Mouse (Mus musculus) layer of hippocampus, adult 18-20 months (tissue): ENCODE measurements around the gene Alpk3. TPM values are rescaled to one million over a fixed set of nuclear protein-coding genes. Genes with fewer than 3 reads are reported as not detected.

Experiments used
- DNase-seq, 2 experiments: peaks; one replicate each; pipeline ENCODE4 v3.0.0; 2022; ENCODE audit warnings: low spot score in 2 of 2
- total RNA-seq, 2 experiments: library from RNA; stranded (reverse); gene quantifications; 2 replicates each; pipeline ENCODE4 v1.2.3; 2021

Alpk3 gene
- total RNA-seq, 2 experiments from 2014 or later, result 0.79 to 0.82 TPM

DNA sequence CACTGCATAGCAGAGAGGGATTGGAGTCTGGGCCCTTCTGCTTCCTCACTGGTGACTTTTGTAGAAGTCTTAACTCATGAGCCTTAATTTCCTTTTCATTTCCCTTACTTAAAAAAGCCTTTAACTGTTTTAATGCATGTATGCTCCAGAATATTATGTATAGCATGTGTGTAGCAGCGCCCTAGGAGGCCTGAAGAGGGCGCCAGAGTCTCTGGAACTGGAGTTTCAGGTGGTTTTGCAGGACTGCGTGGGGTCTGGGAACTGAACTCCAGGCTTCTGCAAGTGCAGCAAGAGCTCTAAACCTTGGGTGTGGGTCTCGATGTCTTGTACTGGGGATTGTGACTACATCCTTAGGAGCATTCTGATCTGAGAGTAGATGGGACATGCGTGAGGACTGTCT, 15.9 kb downstream of the Alpk3 start:
- no peak for DNase-seq

DNA sequence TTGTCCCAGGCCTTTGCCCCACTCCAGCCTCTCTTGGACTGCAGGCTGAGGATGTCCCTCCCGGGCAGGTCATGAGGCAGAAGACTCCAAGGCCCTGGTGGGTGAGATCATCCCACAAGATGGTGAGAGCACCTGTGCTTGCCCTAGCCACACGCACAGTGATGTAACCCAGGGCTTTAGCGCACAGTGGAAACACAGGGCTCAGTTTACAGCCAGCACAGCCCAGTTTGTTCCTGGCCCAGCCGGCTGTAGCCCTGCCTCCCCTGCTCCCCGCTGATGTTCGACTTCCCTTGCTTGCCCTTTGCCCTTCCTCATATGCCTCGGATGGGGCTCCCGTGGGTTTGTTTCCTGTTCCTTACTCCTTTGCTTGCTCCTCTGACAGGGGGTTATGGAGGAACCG, 17.1 kb downstream of the Alpk3 start:
- no peak for DNase-seq

DNA sequence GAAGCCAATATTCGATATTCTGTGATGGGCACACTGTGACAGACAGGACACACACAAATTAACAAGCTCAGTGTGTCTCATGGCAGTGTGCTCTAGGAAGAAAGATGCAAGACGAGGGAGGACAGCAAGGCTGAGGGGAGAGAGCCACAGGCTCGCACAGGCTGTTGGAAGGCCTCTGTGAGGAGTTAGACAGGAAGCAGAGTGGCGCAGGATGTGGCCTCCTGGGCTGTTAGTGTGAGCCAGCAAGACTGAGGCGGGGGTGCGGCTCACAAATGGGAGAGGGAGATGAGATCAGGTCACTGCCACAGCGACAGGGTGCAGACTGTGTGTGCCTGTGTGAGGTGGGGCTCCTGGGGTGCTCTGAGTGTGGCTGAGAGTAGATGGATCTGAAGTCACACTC, 17.9 kb downstream of the Alpk3 start:
- no peak for DNase-seq

DNA sequence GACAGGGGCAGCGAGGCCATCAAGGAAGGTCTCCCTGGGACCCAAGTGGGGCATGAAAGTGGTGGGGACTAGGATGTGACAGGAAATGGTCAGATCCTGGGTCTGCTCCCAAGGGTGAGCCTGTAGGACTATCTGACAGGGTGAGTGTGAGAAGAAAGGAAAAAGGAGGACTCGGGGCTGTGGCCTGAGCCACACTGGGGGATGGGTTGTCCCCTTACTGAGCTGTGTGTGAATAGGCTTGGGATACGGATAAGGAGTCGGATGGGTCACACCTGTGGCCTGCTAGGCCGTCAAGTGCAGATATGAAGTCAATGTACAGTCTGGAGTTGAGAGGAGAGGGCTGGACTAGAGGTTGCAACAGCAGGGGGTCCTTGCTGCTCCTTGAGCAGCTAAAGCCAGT, 18.3 kb downstream of the Alpk3 start:
- no peak for DNase-seq

DNA sequence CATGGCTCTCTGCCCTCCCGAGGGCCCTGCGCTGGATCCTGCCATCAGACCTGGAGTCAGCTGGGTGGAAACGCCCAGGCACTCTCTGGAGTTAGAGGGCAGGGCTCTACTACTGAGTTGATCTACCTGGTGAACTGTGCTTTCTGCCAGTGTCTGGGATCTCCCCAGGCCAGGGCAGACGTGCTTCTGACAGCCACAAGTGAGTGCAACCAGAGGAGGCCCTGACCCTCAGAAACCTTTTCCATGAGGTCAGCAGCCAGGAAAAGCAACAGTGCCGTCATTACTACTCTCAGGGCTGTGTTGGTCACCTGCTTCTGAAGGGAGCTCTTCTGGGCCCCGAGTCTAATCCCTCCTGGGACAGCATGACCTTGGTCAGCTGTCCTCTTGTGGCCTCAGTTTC, 19.6 kb downstream of the Alpk3 start:
- no peak for DNase-seq

DNA sequence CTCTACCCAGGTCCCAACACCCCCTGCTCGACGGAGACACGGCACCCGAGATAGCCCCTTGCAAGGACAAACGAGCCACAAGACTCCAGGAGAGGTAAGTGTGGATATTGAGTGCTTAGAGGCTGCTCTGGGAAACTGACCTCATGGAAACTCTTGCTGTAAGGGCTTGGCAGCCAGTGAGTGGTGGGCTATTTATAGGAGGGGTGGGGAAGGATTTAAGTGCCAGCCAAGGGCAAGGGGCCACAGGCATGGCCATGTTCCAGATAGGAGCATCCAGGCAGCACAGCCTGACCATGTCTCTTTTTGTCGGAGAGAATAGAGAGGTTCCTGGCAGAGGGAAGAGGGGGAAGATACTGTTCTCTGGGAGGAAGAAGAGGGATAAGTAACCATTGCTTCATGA, 21.3 kb downstream of the Alpk3 start:
- no peak for DNase-seq

DNA sequence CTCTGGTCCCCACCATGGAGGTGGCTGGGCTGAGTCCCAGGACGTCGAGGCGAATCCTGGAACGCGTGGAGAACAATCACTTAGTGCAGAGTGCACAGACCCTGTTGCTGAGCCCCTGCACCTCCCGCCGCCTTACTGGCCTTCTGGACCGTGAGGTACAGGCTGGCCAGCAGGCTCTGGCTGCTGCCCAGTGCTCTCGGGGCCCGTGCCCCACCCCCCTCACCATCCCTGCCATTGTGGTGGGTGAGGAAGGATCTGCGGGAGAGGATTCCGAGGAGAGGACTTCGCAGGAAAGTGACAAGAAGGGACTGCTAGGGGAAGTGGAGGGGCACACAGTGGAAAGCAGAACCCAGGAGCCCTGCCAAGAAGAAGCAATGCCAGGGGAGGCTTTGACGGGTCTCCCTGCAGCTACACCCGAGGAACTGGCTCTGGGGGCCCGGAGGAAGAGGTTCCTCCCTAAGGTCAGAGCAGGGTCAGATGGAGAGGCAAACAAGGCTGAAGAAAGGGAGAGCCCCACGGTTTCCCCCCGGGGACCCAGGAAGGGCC, 36.1 kb downstream of the Alpk3 start:
- DNase-seq, result no peak

DNA sequence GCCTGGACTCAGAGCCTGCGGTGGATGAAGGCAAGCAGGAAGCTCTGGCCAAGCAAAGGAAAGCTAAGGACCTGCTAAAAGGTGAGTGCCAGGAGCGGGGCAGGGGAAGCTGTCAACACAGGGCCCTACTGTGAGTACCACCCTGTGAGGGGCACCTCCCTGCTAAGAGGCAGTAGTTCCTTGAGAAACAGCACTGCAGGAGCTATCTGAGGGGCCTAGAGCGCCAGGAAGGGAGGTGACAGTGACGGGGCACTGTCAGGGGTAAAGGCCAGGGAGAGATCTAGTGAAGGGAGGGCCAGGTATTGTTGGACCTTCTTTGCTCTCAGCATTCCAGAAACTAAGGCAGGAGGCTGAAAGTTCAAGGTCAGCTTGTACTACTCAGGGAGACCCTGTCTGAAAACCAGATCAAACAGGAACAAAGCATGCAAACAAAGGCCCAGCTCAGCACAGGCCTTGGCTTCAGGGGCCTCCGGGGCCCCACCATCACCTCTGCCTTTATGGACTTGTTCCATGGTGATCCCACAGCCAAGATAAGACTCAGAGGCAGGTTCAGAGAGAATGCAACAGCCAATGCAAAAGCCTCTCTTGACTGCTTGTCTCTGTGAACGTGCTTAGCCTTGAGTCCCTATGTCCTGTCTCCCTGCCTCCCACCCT, 36.8 kb downstream of the Alpk3 start:
- no peak for DNase-seq

DNA sequence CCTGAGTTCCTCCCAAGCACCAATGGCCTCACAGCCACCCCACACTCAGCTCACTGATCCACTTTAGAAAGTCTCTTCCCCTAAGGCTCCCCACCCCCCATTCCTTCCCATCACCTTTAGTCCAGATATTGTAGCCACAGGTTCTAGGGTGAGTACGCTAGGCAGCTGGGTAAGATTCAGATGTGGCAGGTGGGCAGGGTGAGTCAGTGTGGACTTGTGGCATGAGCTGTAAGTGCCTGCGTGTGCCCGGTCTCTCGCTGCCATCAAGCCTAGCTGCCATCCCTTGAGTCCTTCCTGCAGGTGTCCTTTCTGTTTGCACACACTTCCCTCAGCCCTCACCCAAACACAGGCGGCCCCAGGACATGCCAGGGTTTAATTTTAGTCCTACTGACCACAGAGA, 42.9 kb downstream of the Alpk3 start:
- no peak for DNase-seq

DNA sequence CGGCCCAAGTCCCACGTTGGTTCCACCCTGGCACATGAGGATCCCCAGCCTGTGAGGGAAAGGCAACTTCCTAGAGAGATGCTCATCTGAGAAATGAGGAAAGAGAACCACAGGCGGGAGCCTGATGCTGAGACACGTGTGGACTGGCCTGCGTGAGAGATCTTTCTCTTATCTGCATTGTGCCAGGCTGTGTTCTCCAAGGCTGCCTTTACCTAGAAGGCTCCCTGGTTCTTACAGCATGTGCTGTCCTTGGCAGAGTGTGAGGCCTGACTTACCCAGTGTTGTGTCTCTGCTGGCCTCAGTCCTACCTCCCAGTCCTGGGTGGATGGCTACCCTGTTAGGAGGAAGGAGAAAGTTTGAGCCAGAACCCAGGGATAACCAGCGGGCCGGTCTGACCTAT, 45.5 kb downstream of the Alpk3 start:
- DNase-seq, result no peak

DNA sequence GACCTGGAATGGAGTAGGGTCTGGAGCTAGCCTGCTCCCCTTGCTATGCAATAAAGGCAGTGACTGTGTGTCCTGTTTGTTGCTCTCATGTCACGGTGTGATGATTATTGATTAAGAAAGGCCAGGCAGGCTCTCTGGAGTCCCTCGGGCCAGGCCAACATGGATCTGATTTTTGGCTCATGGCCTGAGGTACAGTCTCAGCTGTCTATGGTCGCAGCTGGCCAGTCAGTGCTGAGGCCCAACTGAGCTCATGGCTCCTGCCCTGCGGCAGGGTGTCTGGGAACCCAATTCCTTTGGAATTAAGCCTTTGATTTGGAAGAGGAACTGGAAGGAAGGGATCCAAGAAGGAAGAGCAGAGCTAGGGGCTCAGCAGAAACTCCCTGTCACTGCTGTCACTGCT, 48.1 kb downstream of the Alpk3 start:
- DNase-seq, result no peak

DNA sequence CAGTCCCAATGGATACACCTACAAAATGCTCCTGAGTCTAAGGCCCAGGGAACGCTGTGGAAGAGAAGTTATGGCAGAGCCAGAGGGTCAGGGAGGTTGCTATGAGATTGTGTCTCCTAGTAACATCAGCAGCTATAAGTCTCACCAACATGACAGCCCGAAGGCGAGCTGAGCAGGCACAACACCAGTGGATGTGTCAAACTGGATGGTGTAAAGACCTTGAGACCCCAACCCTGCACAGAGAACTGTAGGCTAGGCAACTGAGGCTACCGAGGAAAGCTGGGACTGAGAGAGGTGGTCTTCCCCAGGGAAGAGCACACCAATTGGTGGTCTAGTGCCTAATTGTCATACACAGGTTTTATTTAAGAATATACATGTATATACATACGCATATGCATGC, 50.8 kb downstream of the Alpk3 start:
- DNase-seq, result no peak

DNA sequence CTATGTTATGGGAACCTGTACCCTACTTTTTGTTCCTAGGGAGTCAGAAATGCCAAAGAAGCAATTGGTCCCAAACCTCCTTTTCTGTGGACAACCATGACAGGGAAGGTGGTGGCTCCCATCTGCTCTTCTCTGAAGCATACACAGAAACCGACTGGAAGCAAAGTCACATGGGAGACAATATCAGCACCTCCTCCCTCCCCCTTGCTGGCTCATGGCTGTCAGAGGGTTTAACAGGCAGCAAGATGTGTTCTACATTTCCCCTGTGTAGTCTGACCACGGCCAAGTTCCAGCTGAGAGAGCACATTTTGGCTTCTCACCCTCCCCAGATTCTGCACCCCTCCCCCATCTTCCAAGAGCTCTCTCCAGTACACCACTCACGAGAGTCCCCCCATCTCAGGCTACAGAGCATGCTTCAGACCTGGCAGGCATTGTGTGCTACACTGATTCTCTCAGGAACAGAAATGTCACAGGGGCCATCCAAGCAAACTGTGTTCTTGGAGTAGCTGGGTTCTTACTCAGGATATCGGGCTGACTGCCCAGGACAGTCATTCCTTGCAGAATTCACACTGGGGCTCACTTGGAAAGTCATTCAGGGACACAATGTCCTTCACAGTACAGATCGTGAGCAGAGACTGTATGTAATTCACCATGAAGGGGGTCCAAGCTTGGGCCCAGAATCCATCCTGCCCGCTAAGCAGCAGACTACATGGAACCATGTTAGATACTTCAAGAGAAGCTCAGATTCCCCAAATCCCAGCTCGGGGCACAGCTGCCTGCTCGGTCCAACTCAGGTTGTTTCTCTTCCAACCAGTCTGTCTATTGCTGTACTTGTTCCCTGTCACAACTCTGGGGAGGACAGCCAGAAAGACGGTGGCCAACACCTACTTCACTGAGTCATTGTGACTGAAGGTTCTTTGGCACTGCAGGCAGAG, 52.6 kb downstream of the Alpk3 start:
- DNase-seq, result no peak

DNA sequence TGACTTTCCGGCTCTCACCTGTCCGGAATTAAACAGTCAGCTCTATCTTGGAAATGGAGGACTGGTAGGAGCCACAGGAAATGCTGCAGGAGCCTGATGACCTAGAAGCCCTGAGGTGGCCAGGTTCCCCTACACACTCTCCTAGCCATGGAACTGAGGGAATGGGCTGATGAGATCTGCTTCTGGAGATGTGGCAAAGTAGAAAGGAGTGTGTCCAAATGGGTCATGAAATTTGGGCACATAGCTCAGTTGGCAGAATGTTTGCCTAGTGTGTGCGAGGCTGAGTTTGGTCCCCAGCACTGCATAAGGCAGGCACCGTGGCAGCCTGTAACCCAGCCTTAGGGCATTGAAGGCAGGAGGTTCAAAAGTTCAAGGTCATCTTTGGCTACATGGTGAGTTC, 53.4 kb downstream of the Alpk3 start:
- no peak for DNase-seq

DNA sequence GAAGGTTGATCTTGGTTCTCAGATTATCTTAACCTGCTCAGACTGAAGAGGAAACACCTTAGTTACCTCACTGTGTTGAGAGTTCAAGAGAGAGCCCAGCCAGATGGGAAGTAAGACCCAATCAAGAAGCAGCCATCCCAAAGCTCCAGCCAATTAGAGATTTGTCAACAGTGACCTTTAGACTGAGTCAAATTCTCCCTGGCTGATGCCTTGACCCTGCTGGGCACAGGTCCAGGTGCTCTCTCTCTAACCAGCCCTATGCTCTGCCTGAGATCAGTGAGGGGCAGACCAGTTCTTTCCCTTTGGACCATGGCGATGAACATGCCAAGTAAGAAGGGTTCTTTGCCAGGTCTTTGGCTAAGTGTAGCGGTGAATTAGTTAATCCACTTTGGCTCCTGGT, 54.3 kb downstream of the Alpk3 start:
- no peak for DNase-seq

DNA sequence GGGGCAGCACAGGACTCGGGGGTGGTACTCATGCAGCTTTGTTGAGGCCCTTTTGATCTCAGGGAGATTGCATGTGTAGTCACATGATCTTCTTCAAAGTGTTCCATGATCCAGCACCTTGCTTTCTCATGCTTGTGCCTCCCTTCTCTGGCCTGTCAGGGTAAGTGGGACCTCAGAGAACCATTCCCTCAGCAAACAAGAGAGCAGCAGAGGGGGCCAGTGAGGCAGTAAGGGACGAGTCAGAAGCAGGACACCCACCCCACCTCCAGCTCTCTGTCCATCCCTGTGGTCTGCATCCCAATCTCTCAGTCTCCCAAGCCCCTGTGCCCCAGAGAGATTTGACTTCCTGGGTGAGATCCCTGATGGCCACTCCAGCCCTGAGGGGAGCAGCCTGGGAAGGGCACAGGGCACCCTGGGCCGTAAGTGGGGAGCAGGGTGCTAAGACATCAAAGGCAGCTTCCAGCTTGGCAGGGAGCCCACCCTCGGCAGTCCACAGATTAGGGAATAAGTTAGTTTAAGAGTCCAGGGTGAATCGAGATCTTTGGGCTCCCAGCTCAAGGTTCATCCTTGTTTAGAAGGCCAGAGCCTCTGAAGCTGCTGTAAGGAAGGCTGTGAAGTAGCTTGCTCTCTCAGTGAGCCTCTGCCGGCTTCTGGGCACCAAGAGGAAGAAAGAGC, 55.4 kb downstream of the Alpk3 start:
- DNase-seq, result no peak

DNA sequence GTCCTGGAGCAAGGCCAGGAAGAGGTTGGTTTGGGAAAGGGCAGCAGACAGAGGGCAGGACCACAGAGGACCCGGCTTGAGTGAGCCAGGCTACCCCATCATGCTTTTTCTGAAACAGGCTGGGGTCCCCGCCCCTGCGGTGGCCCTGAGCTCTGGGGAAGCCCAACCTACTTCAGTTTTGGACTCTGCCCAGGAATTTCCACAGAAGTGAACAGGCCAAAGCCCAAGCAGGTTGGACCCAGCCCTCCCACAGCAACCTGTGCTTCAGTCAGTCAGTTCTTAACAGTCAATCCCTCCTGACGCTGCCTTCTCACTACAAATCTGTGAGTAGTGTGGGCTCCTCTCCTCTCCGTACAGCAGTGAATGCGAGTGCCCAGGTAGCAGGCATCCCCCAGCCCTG, 57.2 kb downstream of the Alpk3 start, which contains the start of gene Slc28a1:
Gene Slc28a1 (plus strand): TSS at position 245 of the 400 bp plus-strand sequence.
- no peak for DNase-seq

DNA sequence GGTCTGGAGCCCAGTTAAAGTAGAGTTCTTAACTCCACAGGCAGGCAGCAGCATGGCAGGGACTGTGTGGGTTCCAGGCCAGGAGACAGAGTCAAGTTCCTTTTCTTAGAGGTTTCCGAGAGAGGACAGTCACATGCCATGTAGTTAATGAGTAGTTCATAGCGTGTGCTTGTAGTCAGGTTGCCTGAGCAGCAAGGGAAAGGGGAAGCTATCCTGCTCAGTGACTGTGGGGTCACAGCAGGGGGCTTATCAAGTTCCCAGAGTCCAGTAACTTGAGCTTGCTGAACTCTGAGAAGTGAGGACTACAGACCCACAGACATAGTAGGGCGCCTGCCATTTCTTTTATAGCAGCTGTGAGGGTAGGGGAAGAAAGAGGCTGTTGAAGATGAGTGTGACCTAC, 63.7 kb downstream of the Alpk3 start:
- DNase-seq, result no peak

DNA sequence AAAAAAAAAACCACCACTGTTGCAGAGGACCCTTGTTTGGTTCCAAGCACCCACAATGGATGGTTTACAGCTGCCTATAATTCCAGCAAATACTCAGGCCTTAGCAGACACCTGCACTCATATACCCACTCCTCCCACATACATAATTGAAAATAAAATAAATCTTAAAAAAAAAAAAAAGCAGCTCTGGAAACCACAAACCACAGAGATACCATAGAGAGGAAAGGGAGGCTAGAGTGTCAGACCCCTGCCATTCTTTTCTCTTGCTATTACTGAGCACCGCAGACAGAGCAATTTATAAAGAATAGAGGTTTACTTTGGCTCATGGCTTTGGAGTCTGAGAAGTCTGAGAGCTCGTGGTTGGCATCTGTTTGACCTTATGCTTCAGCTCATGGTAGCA, 65.4 kb downstream of the Alpk3 start:
- no peak for DNase-seq

DNA sequence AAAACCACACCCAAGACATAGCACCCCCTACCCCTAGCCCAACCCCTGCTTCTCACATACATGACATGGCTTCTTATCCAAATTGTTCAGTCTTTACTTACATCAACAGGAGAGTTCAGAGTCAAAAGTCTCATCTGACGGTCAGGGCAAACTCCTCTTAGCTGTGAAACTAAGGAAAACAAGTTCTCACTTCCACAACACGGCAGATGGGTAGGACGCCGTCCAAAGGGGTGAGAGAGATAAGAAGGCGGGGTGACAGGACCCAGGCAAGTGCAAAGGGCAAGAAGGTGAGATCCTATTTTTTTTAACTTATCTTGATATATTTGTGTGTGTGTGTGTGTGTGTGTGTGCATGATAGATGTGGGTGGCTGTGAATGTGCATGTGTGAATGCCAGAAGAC, 66.2 kb downstream of the Alpk3 start:
- DNase-seq, result no peak

DNA sequence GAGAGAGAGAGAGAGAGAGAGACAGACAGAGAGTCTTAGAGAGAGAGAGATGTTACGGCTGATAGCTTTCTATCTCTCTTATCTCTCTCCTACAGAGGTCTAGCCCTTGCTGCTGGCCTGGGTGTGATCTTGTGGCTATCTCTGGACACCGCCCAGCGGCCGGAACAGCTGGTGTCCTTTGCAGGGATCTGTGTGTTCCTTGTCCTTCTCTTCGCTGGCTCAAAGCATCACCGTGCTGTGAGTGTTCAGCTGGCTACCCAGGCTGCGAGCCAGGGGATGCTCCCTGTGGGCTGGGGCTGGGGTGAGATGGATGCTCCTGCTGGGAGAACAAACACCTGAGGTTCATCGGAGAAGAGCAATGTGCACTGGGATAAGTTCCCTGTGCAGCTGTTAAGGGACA, 67.4 kb downstream of the Alpk3 start:
- DNase-seq, result no peak
